17 mouse cellular contexts compared by ENCODE assay signal in the genomic region with DNA sequence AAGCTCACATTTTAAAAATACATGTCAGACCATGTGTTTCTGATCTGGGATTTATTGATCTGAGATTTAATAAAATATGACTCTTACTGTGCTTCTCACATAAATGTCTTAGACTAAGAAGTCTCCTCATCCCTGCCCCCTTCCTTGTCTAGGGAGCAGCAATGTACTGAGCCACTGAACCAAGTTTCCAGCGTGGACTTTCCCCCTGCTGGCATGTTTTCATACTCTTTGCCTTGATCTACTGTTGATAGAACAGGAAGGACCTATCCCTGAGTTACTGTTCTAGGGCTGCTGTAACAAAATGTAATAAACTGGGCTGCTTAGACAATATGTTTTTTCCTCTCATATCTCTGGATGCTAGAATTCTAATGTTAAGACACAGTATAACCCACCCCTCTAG.
"Had no signal": no experiment of that assay in that cellular context is flagged by ENCODE, and none has a peak within 500 bp of the region (broad histone marks: within the 10 kb centered on the region; RNA-seq: fewer than 3 reads in every experiment).

No protein-coding gene starts in this region.

- DNase-seq: left cerebral cortex, postnatal 4 days; lung, adult 2 months; lung, postnatal 14 days; lung, postnatal 4 days; midbrain, embryonic 14.5 days; right cerebral cortex, adult 18-20 months; right cerebral cortex, postnatal 14 days; right cerebral cortex, postnatal 4 days; thymus, postnatal 36 days had no signal

- H3K9me3 ChIP-seq: limb, embryonic 12.5 days; limb, embryonic 15.5 days; liver, embryonic 12.5 days; liver, embryonic 15.5 days had no signal

- H3K27me3 ChIP-seq: limb, embryonic 12.5 days; limb, embryonic 15.5 days; liver, embryonic 12.5 days; liver, embryonic 15.5 days had no signal

- H3K27ac ChIP-seq: hindbrain, postnatal 0 days; kidney, postnatal 0 days; limb, embryonic 12.5 days; limb, embryonic 15.5 days; liver, embryonic 12.5 days; liver, embryonic 15.5 days had no signal

- ATAC-seq: hindbrain, postnatal 0 days; inflammation-experienced regulatory T-cells, adult 6 months; liver, embryonic 12.5 days had no signal

- H3K9ac ChIP-seq: limb, embryonic 12.5 days; limb, embryonic 15.5 days; liver, embryonic 12.5 days; liver, embryonic 15.5 days had no signal

- H3K4me1 ChIP-seq: limb, embryonic 12.5 days; limb, embryonic 15.5 days; liver, embryonic 12.5 days; liver, embryonic 15.5 days had no signal

- H3K36me3 ChIP-seq: limb, embryonic 12.5 days; limb, embryonic 15.5 days; liver, embryonic 12.5 days; liver, embryonic 15.5 days had no signal

- H3K4me3 ChIP-seq: limb, embryonic 12.5 days; limb, embryonic 15.5 days; liver, embryonic 12.5 days; liver, embryonic 15.5 days had no signal

- H3K4me2 ChIP-seq: limb, embryonic 12.5 days; limb, embryonic 15.5 days; liver, embryonic 12.5 days; liver, embryonic 15.5 days; midbrain, embryonic 11.5 days had no signal
